Mouse (Mus musculus): Measurements from ENCODE around the gene Fam208a. TPM values are rescaled to one million over a fixed set of nuclear protein-coding genes. Genes with fewer than 3 reads are reported as not detected.

Fam208a gene
- polyA plus RNA-seq, 2 experiments: 11.1 to 33.1 TPM

- ATAC-seq (ENCODE audit: low FRiP score, low read depth) (no peak), DNase-seq (ENCODE audit: low spot score) (no peak)
- no peak for TF ChIP-seq POLR2A (IDR thresholded peaks at IDR 0.05; ENCODE audit: borderline replicate concordance, extremely low read depth, insufficient read depth, insufficient read length)
- Histone ChIP-seq H3K36me3 (ENCODE audit: control insufficient read depth, insufficient read depth, low read length) (peaks cover 81% of the 10 kb centered on the region), H3K4me1 (ENCODE audit: control insufficient read depth, insufficient read depth, low read length) (no peaks in the 10 kb centered on the region), H3K4me2 (replicated peaks; ENCODE audit: low read depth, low read length, severe bottlenecking) (no peak overlapping the region), H3K27ac (replicated peaks; ENCODE audit: low read depth, low read length) (no peak overlapping the region), H3K9me3 (ENCODE audit: control insufficient read depth, low read length) (no peaks in the 10 kb centered on the region), H3K9ac (ENCODE audit: low read depth, low read length, severe bottlenecking) (no peak overlapping the region), H3K27me3 (ENCODE audit: control insufficient read depth, insufficient read depth, low read length) (no peaks in the 10 kb centered on the region), H3K4me3 (replicated peaks; ENCODE audit: low read length) (no peak overlapping the region)
- WGBS: 94% methylated on average over 5 of the region's 5 CpGs
Measured at GRCm38 (mm10) chr14:27491399-27491798, 62.8 kb downstream of the Fam208a start.

- H3K9ac ChIP-seq (ENCODE audit: low read depth, low read length, severe bottlenecking): no peak overlapping the region
- H3K27me3 ChIP-seq (ENCODE audit: control insufficient read depth, insufficient read depth, low read length): no peaks in the 10 kb centered on the region
- no peaks in the 10 kb centered on the region for H3K9me3 ChIP-seq (ENCODE audit: control insufficient read depth, low read length)
- no peak overlapping the region for H3K27ac ChIP-seq (replicated peaks; ENCODE audit: low read depth, low read length)
- H3K4me1 ChIP-seq (ENCODE audit: control insufficient read depth, insufficient read depth, low read length): no peaks in the 10 kb centered on the region
- peaks cover 85% of the 10 kb centered on the region for H3K36me3 ChIP-seq (ENCODE audit: control insufficient read depth, insufficient read depth, low read length)
- no peak for ATAC-seq (ENCODE audit: low FRiP score, low read depth)
- TF ChIP-seq POLR2A (IDR thresholded peaks at IDR 0.05; ENCODE audit: borderline replicate concordance, extremely low read depth, insufficient read depth, insufficient read length): no peak
- H3K4me2 ChIP-seq (replicated peaks; ENCODE audit: low read depth, low read length, severe bottlenecking): no peak overlapping the region
- WGBS: 87% methylated on average over 4 of the region's 4 CpGs
- H3K4me3 ChIP-seq (replicated peaks; ENCODE audit: low read length): no peak overlapping the region
- no peak for DNase-seq (ENCODE audit: low spot score)
Measured at GRCm38 (mm10) chr14:27493516-27493915, 64.9 kb downstream of the Fam208a start.

GRCm38 (mm10) chr14:27501096-27501495 is 72.5 kb downstream of the Fam208a start:
- WGBS: 77% methylated on average over 4 of the region's 4 CpGs
- no peaks in the 10 kb centered on the region for H3K9me3 ChIP-seq (ENCODE audit: control insufficient read depth, low read length)
- no peak for DNase-seq (ENCODE audit: low spot score)
- H3K27me3 ChIP-seq (ENCODE audit: control insufficient read depth, insufficient read depth, low read length): no peaks in the 10 kb centered on the region
- no peak overlapping the region for H3K4me2 ChIP-seq (replicated peaks; ENCODE audit: low read depth, low read length, severe bottlenecking)
- H3K4me3 ChIP-seq (replicated peaks; ENCODE audit: low read length): no peak overlapping the region
- no peak for ATAC-seq (ENCODE audit: low FRiP score, low read depth)
- no peak overlapping the region for H3K9ac ChIP-seq (ENCODE audit: low read depth, low read length, severe bottlenecking)
- H3K27ac ChIP-seq (replicated peaks; ENCODE audit: low read depth, low read length): no peak overlapping the region
- peaks cover 39% of the 10 kb centered on the region for H3K36me3 ChIP-seq (ENCODE audit: control insufficient read depth, insufficient read depth, low read length)
- TF ChIP-seq POLR2A (IDR thresholded peaks at IDR 0.05; ENCODE audit: borderline replicate concordance, extremely low read depth, insufficient read depth, insufficient read length): no peak
- no peaks in the 10 kb centered on the region for H3K4me1 ChIP-seq (ENCODE audit: control insufficient read depth, insufficient read depth, low read length)

GRCm38 (mm10) chr14:27507894-27508643 is 79.4 kb downstream of the Fam208a start, which contains the start of gene Ccdc66:
TSS of gene Ccdc66 (minus strand) at chr14:27508460.
- no peaks in the 10 kb centered on the region for H3K4me1 ChIP-seq (ENCODE audit: control insufficient read depth, insufficient read depth, low read length)
- ATAC-seq (ENCODE audit: low FRiP score, low read depth) (peak; percentile 98), DNase-seq (ENCODE audit: low spot score) (peak; percentile 92)
- H3K9me3 ChIP-seq (ENCODE audit: control insufficient read depth, low read length): no peaks in the 10 kb centered on the region
- TF ChIP-seq POLR2A (IDR thresholded peaks at IDR 0.05; ENCODE audit: borderline replicate concordance, extremely low read depth, insufficient read depth, insufficient read length): peak; percentile 57; the same call in 1 of the 2 replicates
- H3K36me3 ChIP-seq (ENCODE audit: control insufficient read depth, insufficient read depth, low read length): peaks cover 3% of the 10 kb centered on the region; the same call in 1 of the 2 replicates
- peak within 1 kb of the TSS; percentile 84 for H3K9ac ChIP-seq (ENCODE audit: low read depth, low read length, severe bottlenecking)
- no peaks in the 10 kb centered on the region for H3K27me3 ChIP-seq (ENCODE audit: control insufficient read depth, insufficient read depth, low read length)
- H3K27ac ChIP-seq (replicated peaks; ENCODE audit: low read depth, low read length): peak within 1 kb of the TSS; percentile 63; the same call in 1 of the 2 replicates
- under 1% methylated on average over 48 of the region's 51 CpGs for WGBS
- peak within 1 kb of the TSS; percentile 75 for H3K4me3 ChIP-seq (replicated peaks; ENCODE audit: low read length)
- H3K4me2 ChIP-seq (replicated peaks; ENCODE audit: low read depth, low read length, severe bottlenecking): peak within 1 kb of the TSS; percentile 71

GRCm38 (mm10) chr14:27508644-27509301 is 80.1 kb downstream of the Fam208a start:
- Histone ChIP-seq H3K9ac (ENCODE audit: low read depth, low read length, severe bottlenecking) (peak overlapping the region; percentile 84), H3K27ac (replicated peaks; ENCODE audit: low read depth, low read length) (0 out of 2 replicates have a peak overlapping the region, but pooled peaks have one; percentile 63), H3K4me2 (replicated peaks; ENCODE audit: low read depth, low read length, severe bottlenecking) (peak overlapping the region; percentile 71), H3K4me3 (replicated peaks; ENCODE audit: low read length) (peak overlapping the region; percentile 75), H3K9me3 (ENCODE audit: control insufficient read depth, low read length) (no peaks in the 10 kb centered on the region), H3K36me3 (ENCODE audit: control insufficient read depth, insufficient read depth, low read length) (peaks cover 3% of the 10 kb centered on the region; the same call in 1 of the 2 replicates), H3K27me3 (ENCODE audit: control insufficient read depth, insufficient read depth, low read length) (no peaks in the 10 kb centered on the region), H3K4me1 (ENCODE audit: control insufficient read depth, insufficient read depth, low read length) (no peaks in the 10 kb centered on the region)
- DNase-seq (ENCODE audit: low spot score) (no peak), ATAC-seq (ENCODE audit: low FRiP score, low read depth) (peak; percentile 72)
- 31% methylated on average over 15 of the region's 15 CpGs for WGBS
- TF ChIP-seq POLR2A (IDR thresholded peaks at IDR 0.05; ENCODE audit: borderline replicate concordance, extremely low read depth, insufficient read depth, insufficient read length): no peak
